Mouse (Mus musculus): ENCODE measurements at regions not wholly inside any gene's neighbourhood (a gene's known extent, or its start where the extent isn't known, plus 50 kb on each side); places are given as distances from the start of the nearest gene placed in this dataset.
A peak's percentile ranks its signal among the peaks of the same experiment; 100 is the strongest.
"Not testable (repeated sequence)": the region's sequence is repeated elsewhere in the genome, so short reads cannot be mapped to it uniquely, and the experiment has no call there.

- DNase-seq (ENCODE audit: low spot score in 2 of 2) = no peak
Measured at GRCm38 (mm10) chr3:69669541-69669940, 52.2 kb upstream of the Nmd3 start.

- DNase-seq (ENCODE audit: low spot score in 2 of 2) = no peak
Measured at GRCm38 (mm10) chr3:69667820-69668219, 54.0 kb upstream of the Nmd3 start.

GRCm38 (mm10) chr3:69667359-69667758 is 54.4 kb upstream of the Nmd3 start:
- no peak for DNase-seq (ENCODE audit: low spot score in 2 of 2)

GRCm38 (mm10) chr3:69664277-69664676 is 57.5 kb upstream of the Nmd3 start:
- DNase-seq (ENCODE audit: low spot score in 2 of 2) = no peak

- no peak for DNase-seq (ENCODE audit: low spot score in 2 of 2)
Measured at GRCm38 (mm10) chr3:69658185-69658584, 59.4 kb upstream of the B3galnt1 start.

- no peak for DNase-seq (ENCODE audit: low spot score in 2 of 2)
Measured at GRCm38 (mm10) chr3:69657570-69657969, 58.8 kb upstream of the B3galnt1 start.

GRCm38 (mm10) chr3:69655651-69656050 is 56.9 kb upstream of the B3galnt1 start:
- DNase-seq (ENCODE audit: low spot score in 2 of 2) = not testable (repeated sequence)

- peak in 1 of 2 experiments; percentile 16 for DNase-seq (ENCODE audit: low spot score in 2 of 2)
Measured at GRCm38 (mm10) chr3:69655001-69655400, 56.2 kb upstream of the B3galnt1 start.

- DNase-seq (ENCODE audit: low spot score in 2 of 2) = not testable (repeated sequence)
Measured at GRCm38 (mm10) chr3:69653361-69653760, 54.6 kb upstream of the B3galnt1 start.

- DNase-seq (ENCODE audit: low spot score in 2 of 2) = no peak
Measured at GRCm38 (mm10) chr3:69649561-69649960, 50.8 kb upstream of the B3galnt1 start.

Measured in spleen, postnatal 4 days (tissue).